Mouse (Mus musculus) hindbrain, embryonic 13.5 days (tissue): ENCODE results near the gene Pdcl2. TPM values are rescaled to one million over a fixed set of nuclear protein-coding genes. Genes with fewer than 3 reads are reported as not detected.
A peak's percentile ranks its signal among the peaks of the same experiment; 100 is the strongest.

Experiments
- ATAC-seq: fragments of 200-750 bp; cut with Nextera tagmentation; 2 replicates; pipeline ENCODE4 v1.8.0; 2017; ENCODE audit warnings: moderate TSS enrichment; ENCODE audit not compliant: low FRiP score
- H3K27ac ChIP-seq: fragments of 300-500 bp; sonication (generic); 2 replicates; pipeline ENCODE4 v1.5.1; 2015; ENCODE audit warnings: inconsistent platforms, mild to moderate bottlenecking, moderate library complexity
- H3K27me3 ChIP-seq: fragments of 300-500 bp; sonication (generic); 2 replicates; pipeline ENCODE4 v1.6.1; 2015; ENCODE audit warnings: mild to moderate bottlenecking, inconsistent platforms
- H3K36me3 ChIP-seq: fragments of 300-500 bp; sonication (generic); 2 replicates; pipeline ENCODE4 v1.6.1; 2015; ENCODE audit warnings: mild to moderate bottlenecking, inconsistent platforms
- H3K4me1 ChIP-seq: fragments of 300-500 bp; sonication (generic); replicated peaks from 2 replicates; pipeline ENCODE4 v1.6.1; 2015; ENCODE audit warnings: inconsistent platforms
- H3K4me2 ChIP-seq: fragments of 300-500 bp; sonication (generic); 2 replicates; pipeline ENCODE4 v1.6.1; 2015; ENCODE audit warnings: inconsistent platforms, mild to moderate bottlenecking, moderate library complexity
- H3K4me3 ChIP-seq: fragments of 300-500 bp; sonication (generic); 2 replicates; pipeline ENCODE4 v1.5.1; 2015; ENCODE audit warnings: mild to moderate bottlenecking, inconsistent platforms
- H3K9ac ChIP-seq: fragments of 300-500 bp; sonication (generic); 2 replicates; pipeline ENCODE4 v1.6.1; 2015; ENCODE audit warnings: mild to moderate bottlenecking, inconsistent platforms
- H3K9me3 ChIP-seq: fragments of 300-500 bp; sonication (generic); 2 replicates; pipeline ENCODE4 v1.6.1; 2016; ENCODE audit warnings: inconsistent platforms
- whole genome bisulfite sequencing: fragments of 180-500 bp; shearing (Covaris S2); methylation state at CpG from one replicate; pipeline ENCODE4 v1.1.7; 2015; 5-methylcytosine and 5-hydroxymethylcytosine counted together
- polyA plus RNA-seq: library from polyadenylated mRNA; unstranded; fragments of >200 nt; fragmentation: Nextera tagmentation; extraction: Ambion mirVana; gene quantifications from 2 replicates; pipeline ENCODE4 v1.2.1, GENCODE M21; 2015

Pdcl2 gene
- polyA plus RNA-seq = not detected in 2 replicates

DNA sequence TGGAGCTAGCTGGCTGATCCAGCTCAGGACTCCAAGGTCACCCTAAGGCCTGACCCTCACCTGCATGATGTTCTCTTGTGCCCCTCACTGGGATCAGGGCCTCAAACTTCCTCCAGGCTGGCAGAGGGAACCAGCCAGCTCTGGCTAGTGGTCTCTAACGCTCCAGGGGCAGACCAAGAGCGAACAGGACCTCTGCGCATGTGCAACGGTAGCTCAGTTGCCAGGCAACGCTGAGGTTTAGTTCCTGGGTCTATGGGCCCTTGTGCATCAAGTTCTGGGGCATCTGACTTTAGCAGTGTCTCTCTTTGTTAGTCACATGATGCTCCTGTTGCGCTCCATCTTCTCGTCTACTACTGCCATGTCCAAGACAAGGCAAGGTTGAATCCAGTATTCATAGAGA, at the start of gene Pdcl2:
Pdcl2 (minus strand) TSS at position 204 of the 400 bp plus-strand sequence.
- Histone ChIP-seq H3K4me2 (no peak within 1 kb of the TSS), H3K9me3 (no peaks in the 10 kb centered on the region), H3K4me3 (no peak within 1 kb of the TSS), H3K4me1 (no peaks in the 10 kb centered on the region), H3K36me3 (no peaks in the 10 kb centered on the region), H3K9ac (no peak within 1 kb of the TSS), H3K27ac (no peak within 1 kb of the TSS), H3K27me3 (no peaks in the 10 kb centered on the region)
- 92% methylated on average over 7 of the region's 7 CpGs for WGBS
- no peak for ATAC-seq

DNA sequence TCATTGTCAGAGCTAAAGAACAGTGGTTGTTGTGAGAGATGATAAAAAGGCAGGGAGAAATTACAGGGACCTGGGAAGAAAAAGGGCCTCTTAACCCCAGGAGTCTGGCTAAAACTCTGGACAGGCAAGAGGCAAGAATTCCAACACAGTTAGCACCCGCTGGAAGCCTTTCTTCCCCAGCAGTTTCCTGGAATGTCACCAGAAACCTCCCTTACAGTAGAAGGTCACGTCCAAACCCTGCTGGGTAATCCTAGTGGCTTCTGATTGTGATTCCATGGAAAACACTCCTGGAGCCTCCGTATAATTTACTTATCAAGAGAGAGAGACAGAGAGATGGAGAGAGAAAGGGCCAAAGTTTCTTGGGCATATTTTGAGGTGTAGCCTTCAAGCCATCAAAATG, 48.3 kb upstream of the Pdcl2 start:
- Histone ChIP-seq H3K27me3 (no peaks in the 10 kb centered on the region), H3K9ac (no peak overlapping the region), H3K4me2 (no peak overlapping the region), H3K4me1 (no peaks in the 10 kb centered on the region), H3K4me3 (no peak overlapping the region), H3K9me3 (no peaks in the 10 kb centered on the region), H3K36me3 (no peaks in the 10 kb centered on the region), H3K27ac (no peak overlapping the region)
- WGBS = 49% methylated on average over 3 of the region's 3 CpGs
- no peak for ATAC-seq

DNA sequence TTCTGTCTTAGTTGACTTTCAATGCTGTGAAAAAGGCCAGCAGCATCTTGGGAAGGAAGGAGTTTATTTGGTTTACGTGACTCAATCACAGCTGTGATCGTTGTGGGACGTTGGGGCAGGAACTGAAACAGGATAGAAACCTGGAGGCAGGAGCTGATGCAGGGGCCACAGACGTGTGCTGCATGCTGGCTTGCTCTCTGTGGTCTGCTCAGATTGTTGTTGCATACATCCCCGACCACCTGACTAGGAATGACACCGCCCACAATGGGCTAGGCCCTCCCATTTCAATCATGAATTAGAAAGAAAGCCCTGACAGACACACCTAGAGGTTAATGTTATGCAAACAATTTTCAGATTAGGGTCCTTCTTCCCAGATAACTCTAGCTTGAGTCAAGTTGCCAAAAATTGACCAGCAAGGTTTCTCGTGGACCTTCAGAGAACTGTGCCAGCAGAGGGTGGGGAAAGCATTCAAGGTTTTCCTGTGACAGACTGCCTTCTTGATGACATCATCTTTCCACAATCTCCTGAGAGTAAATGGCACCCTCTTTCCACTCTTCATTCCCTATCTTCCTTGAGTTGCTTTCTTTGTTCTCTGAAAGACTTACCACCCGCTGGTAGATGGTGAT, 38.4 kb upstream of the Pdcl2 start:
- peaks cover 6% of the 10 kb centered on the region for H3K27me3 ChIP-seq
- H3K9me3 ChIP-seq = no peaks in the 10 kb centered on the region
- H3K4me2 ChIP-seq = no peak overlapping the region
- no peak overlapping the region for H3K4me3 ChIP-seq
- H3K36me3 ChIP-seq = no peaks in the 10 kb centered on the region
- WGBS = 80% methylated on average over 8 of the region's 8 CpGs
- no peak overlapping the region for H3K27ac ChIP-seq
- H3K9ac ChIP-seq = no peak overlapping the region
- ATAC-seq = no peak
- H3K4me1 ChIP-seq = no peaks in the 10 kb centered on the region

DNA sequence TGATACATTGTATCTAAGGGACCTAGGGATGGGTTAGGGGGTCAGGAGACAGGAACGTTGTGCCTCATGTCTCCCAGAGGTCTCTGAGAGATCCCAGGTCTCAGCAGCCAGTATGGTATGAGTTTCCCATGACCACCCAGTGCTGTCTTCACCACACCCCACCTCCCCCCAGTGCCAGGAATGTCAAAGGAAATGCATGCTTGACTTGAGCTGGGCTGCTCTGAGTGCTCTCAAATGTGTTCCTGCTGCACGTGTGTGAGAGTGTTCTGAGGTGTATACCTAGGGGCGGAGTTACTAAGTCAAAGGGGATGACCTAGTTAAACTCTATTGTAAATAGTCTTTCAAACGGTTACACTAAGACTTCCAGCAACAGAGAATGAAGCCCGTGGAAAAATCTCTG, 34.5 kb upstream of the Pdcl2 start:
- no peaks in the 10 kb centered on the region for H3K9me3 ChIP-seq
- no peaks in the 10 kb centered on the region for H3K36me3 ChIP-seq
- no peak overlapping the region for H3K27ac ChIP-seq
- no peak overlapping the region for H3K4me3 ChIP-seq
- WGBS = 44% methylated on average over 5 of the region's 5 CpGs
- no peak overlapping the region for H3K4me2 ChIP-seq
- no peak overlapping the region for H3K9ac ChIP-seq
- H3K4me1 ChIP-seq = peaks cover 13% of the 10 kb centered on the region
- peaks cover 29% of the 10 kb centered on the region for H3K27me3 ChIP-seq
- ATAC-seq = no peak

- ATAC-seq = no peak
- H3K4me3 ChIP-seq = peak within 1 kb of the TSS; percentile 38
- H3K27ac ChIP-seq = no peak within 1 kb of the TSS
- H3K4me1 ChIP-seq = peaks cover 13% of the 10 kb centered on the region
- peak within 1 kb of the TSS; percentile 70 for H3K4me2 ChIP-seq
- no peaks in the 10 kb centered on the region for H3K36me3 ChIP-seq
- 5% methylated on average over 34 of the region's 35 CpGs for WGBS
- H3K9ac ChIP-seq = peak within 1 kb of the TSS; percentile 57
- H3K27me3 ChIP-seq = peaks cover 29% of the 10 kb centered on the region
- no peaks in the 10 kb centered on the region for H3K9me3 ChIP-seq
Observed at GRCm38 (mm10) chr5:76363453-76364104, 32.6 kb upstream of the Pdcl2 start, which contains the start of gene Nmu. Gene Nmu, minus strand, starts transcription at chr5:76363788.

GRCm38 (mm10) chr5:76360786-76361185, 29.8 kb upstream of the Pdcl2 start:
- Histone ChIP-seq H3K4me2 (no peak overlapping the region), H3K27ac (no peak overlapping the region), H3K27me3 (peaks cover 29% of the 10 kb centered on the region), H3K4me3 (no peak overlapping the region), H3K36me3 (no peaks in the 10 kb centered on the region), H3K9me3 (no peaks in the 10 kb centered on the region), H3K4me1 (peaks cover 13% of the 10 kb centered on the region), H3K9ac (no peak overlapping the region)
- 90% methylated on average over 4 of the region's 4 CpGs for WGBS
- ATAC-seq = no peak

- Histone ChIP-seq H3K27ac (no peak overlapping the region), H3K4me3 (no peak overlapping the region), H3K4me2 (no peak overlapping the region), H3K36me3 (no peaks in the 10 kb centered on the region), H3K9ac (no peak overlapping the region), H3K4me1 (peaks cover 13% of the 10 kb centered on the region), H3K9me3 (no peaks in the 10 kb centered on the region), H3K27me3 (peaks cover 29% of the 10 kb centered on the region)
- ATAC-seq = no peak
- WGBS = 62% methylated on average over 1 of the region's 1 CpGs
Observed at GRCm38 (mm10) chr5:76360057-76360456, 29.1 kb upstream of the Pdcl2 start.

GRCm38 (mm10) chr5:76351953-76352611, 21.1 kb upstream of the Pdcl2 start:
- Histone ChIP-seq H3K27me3 (no peaks in the 10 kb centered on the region), H3K9ac (no peak overlapping the region), H3K36me3 (no peaks in the 10 kb centered on the region), H3K4me1 (no peaks in the 10 kb centered on the region), H3K4me3 (no peak overlapping the region), H3K9me3 (no peaks in the 10 kb centered on the region), H3K27ac (no peak overlapping the region), H3K4me2 (no peak overlapping the region)
- WGBS = 52% methylated on average over 7 of the region's 7 CpGs
- no peak for ATAC-seq

- WGBS = 87% methylated on average over 5 of the region's 5 CpGs
- H3K27me3 ChIP-seq = no peaks in the 10 kb centered on the region
- no peaks in the 10 kb centered on the region for H3K9me3 ChIP-seq
- H3K4me2 ChIP-seq = no peak overlapping the region
- no peak overlapping the region for H3K4me3 ChIP-seq
- H3K9ac ChIP-seq = no peak overlapping the region
- ATAC-seq = no peak
- H3K36me3 ChIP-seq = no peaks in the 10 kb centered on the region
- H3K27ac ChIP-seq = no peak overlapping the region
- no peaks in the 10 kb centered on the region for H3K4me1 ChIP-seq
Observed at GRCm38 (mm10) chr5:76351537-76351936, 20.6 kb upstream of the Pdcl2 start.

- H3K27ac ChIP-seq = no peak overlapping the region
- no peaks in the 10 kb centered on the region for H3K4me1 ChIP-seq
- no peak overlapping the region for H3K4me3 ChIP-seq
- no peak overlapping the region for H3K9ac ChIP-seq
- no peak for ATAC-seq
- H3K27me3 ChIP-seq = no peaks in the 10 kb centered on the region
- H3K4me2 ChIP-seq = no peak overlapping the region
- H3K36me3 ChIP-seq = no peaks in the 10 kb centered on the region
- WGBS = 65% methylated on average over 2 of the region's 2 CpGs
- no peaks in the 10 kb centered on the region for H3K9me3 ChIP-seq
Observed at GRCm38 (mm10) chr5:76346137-76346536, 15.2 kb upstream of the Pdcl2 start.

DNA sequence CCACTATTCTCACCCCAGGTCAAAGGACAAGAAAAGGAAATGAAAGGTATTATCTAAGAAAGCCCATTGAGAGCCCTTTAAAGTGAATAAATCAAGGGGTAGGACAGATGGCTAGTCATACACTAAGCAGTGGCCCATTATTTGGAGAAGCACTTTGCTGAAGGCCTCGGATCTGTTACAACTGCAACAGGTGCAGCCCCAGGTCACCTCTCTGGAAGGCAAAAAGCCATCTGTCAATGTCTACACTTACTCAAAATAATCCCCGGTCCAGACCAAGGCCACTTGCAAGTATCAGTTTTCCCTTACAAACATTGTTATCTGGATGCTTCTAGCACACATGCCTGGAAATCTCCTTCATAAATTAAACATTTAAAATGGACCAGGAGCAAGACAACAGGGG, 10.0 kb upstream of the Pdcl2 start:
- no peak for ATAC-seq
- Histone ChIP-seq H3K27ac (no peak overlapping the region), H3K9me3 (no peaks in the 10 kb centered on the region), H3K4me1 (no peaks in the 10 kb centered on the region), H3K36me3 (no peaks in the 10 kb centered on the region), H3K27me3 (no peaks in the 10 kb centered on the region), H3K4me3 (no peak overlapping the region), H3K9ac (no peak overlapping the region), H3K4me2 (no peak overlapping the region)
- 78% methylated on average over 2 of the region's 2 CpGs for WGBS

DNA sequence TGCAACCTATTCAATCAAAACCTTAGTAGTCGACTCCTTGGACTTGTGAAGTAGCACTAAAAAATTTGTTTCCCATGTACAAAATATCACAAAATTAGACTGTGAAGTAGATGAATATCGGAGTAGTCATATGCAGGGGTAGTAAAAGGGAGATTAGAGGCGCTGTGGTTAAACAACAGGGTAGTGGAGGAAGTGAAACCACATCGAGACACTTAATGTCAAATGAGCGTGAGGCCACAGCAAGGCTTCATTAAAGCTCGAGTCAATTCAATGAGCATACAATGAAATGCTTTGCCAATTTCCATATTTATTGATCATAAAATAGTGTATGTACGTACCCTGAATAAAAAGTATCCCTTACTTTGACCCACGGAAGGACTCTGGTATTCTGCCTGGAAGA, 6.1 kb upstream of the Pdcl2 start:
- no peaks in the 10 kb centered on the region for H3K9me3 ChIP-seq
- H3K4me1 ChIP-seq = no peaks in the 10 kb centered on the region
- 86% methylated on average over 8 of the region's 8 CpGs for WGBS
- H3K27ac ChIP-seq = no peak overlapping the region
- H3K36me3 ChIP-seq = no peaks in the 10 kb centered on the region
- no peaks in the 10 kb centered on the region for H3K27me3 ChIP-seq
- H3K4me3 ChIP-seq = no peak overlapping the region
- ATAC-seq = no peak
- no peak overlapping the region for H3K9ac ChIP-seq
- H3K4me2 ChIP-seq = no peak overlapping the region

GRCm38 (mm10) chr5:76333833-76334232, 2.9 kb upstream of the Pdcl2 start:
- Histone ChIP-seq H3K9ac (no peak overlapping the region), H3K4me3 (no peak overlapping the region), H3K4me2 (no peak overlapping the region), H3K27me3 (no peaks in the 10 kb centered on the region), H3K27ac (no peak overlapping the region), H3K36me3 (no peaks in the 10 kb centered on the region), H3K4me1 (no peaks in the 10 kb centered on the region), H3K9me3 (no peaks in the 10 kb centered on the region)
- ATAC-seq = no peak
- 78% methylated on average over 4 of the region's 4 CpGs for WGBS
